Mouse (Mus musculus) gastrocnemius, adult 2 months (tissue): ENCODE data around the gene Adipor1. TPM values are rescaled to one million over a fixed set of nuclear protein-coding genes. Genes with fewer than 3 reads are reported as not detected.
"Not testable (repeated sequence)": the region's sequence is repeated elsewhere in the genome, so short reads cannot be mapped to it uniquely, and the experiment has no call there.

Experiments used
- DNase-seq: peaks from one replicate; pipeline ENCODE4 v3.0.0; 2022
- H3K27ac ChIP-seq: fragments of 200-600 bp; 2 replicates; pipeline ENCODE4 v1.8.1; 2022; ENCODE audit warnings: mild to moderate bottlenecking
- H3K4me3 ChIP-seq: fragments of 200-600 bp; 2 replicates; pipeline ENCODE4 v1.8.1; 2022; ENCODE audit warnings: mild to moderate bottlenecking, moderate library complexity
- CTCF ChIP-seq: fragments of 200-600 bp; IDR thresholded peaks from 2 replicates; pipeline ENCODE4 v1.8.1; 2022; ENCODE audit warnings: antibody characterized with exemption, mild to moderate bottlenecking, moderate library complexity
- intact Hi-C: fragments of 180-260 bp; cut with DNase I; formaldehyde crosslinking; loops from one replicate; pipeline ENCODE4 v1.15.1; 2025
- total RNA-seq, 2 experiments: library from RNA; stranded (reverse); gene quantifications; 2 replicates each; pipeline ENCODE4 v1.2.3; 2021

Adipor1 gene
- total RNA-seq, 2 experiments from 2014 or later = 163 to 196 TPM

GRCm38 (mm10) chr1:134433002-134433401 is 17.8 kb downstream of the Adipor1 start:
- no peak for TF ChIP-seq CTCF
- no peak overlapping the region for H3K27ac ChIP-seq
- no peak overlapping the region for H3K4me3 ChIP-seq
- DNase-seq = no peak
- intact Hi-C loops = no loop called here

- no peak overlapping the region for H3K4me3 ChIP-seq
- no peak overlapping the region; the same call in 1 of the 2 replicates for H3K27ac ChIP-seq
- intact Hi-C loops = no loop called here
- no peak for TF ChIP-seq CTCF
- no peak for DNase-seq
These were observed 18.3 kb downstream of the Adipor1 start for GRCm38 (mm10) chr1:134433473-134433872.

GRCm38 (mm10) chr1:134435414-134435813 is 20.2 kb downstream of the Adipor1 start:
- intact Hi-C loops = loop anchor here (5.0 kb wide), 1 partner anchor 68 kb away; no protein-coding TSS in a partner anchor
- peak; percentile 51 for TF ChIP-seq CTCF
- Histone ChIP-seq H3K27ac (no peak overlapping the region), H3K4me3 (no peak overlapping the region)
- DNase-seq = peak; percentile 31

GRCm38 (mm10) chr1:134440437-134440836 is 25.3 kb downstream of the Adipor1 start:
- no peak for TF ChIP-seq CTCF
- Histone ChIP-seq H3K27ac (no peak overlapping the region), H3K4me3 (no peak overlapping the region)
- no peak for DNase-seq
- intact Hi-C loops = no loop called here

- intact Hi-C loops, DNase-seq, H3K4me3 ChIP-seq, H3K27ac ChIP-seq: not testable (repeated sequence)
These were observed 26.6 kb downstream of the Adipor1 start for GRCm38 (mm10) chr1:134441737-134442136.

GRCm38 (mm10) chr1:134442394-134442793 is 27.2 kb downstream of the Adipor1 start:
- H3K4me3 ChIP-seq = no peak overlapping the region
- DNase-seq = no peak
- TF ChIP-seq CTCF = no peak
- intact Hi-C loops = no loop called here
- H3K27ac ChIP-seq = no peak overlapping the region

- DNase-seq, intact Hi-C loops, H3K27ac ChIP-seq, H3K4me3 ChIP-seq: not testable (repeated sequence)
These were observed 28.1 kb downstream of the Adipor1 start for GRCm38 (mm10) chr1:134443288-134443687.

GRCm38 (mm10) chr1:134445418-134445817 is 30.2 kb downstream of the Adipor1 start:
- Histone ChIP-seq H3K4me3 (no peak overlapping the region), H3K27ac (no peak overlapping the region)
- no peak for TF ChIP-seq CTCF
- no peak for DNase-seq
- intact Hi-C loops = no loop called here

- intact Hi-C loops, H3K4me3 ChIP-seq, DNase-seq, H3K27ac ChIP-seq: not testable (repeated sequence)
These were observed 33.4 kb downstream of the Adipor1 start for GRCm38 (mm10) chr1:134448537-134448936.

- H3K4me3 ChIP-seq = no peak overlapping the region
- no peak overlapping the region for H3K27ac ChIP-seq
- TF ChIP-seq CTCF = peak; percentile 6; the same call in 1 of the 2 replicates
- intact Hi-C loops = no loop called here
- DNase-seq = no peak
These were observed 35.0 kb downstream of the Adipor1 start for GRCm38 (mm10) chr1:134450201-134450600.

- peak; percentile 29 for DNase-seq
- intact Hi-C loops = no loop called here
- Histone ChIP-seq H3K27ac (no peak overlapping the region), H3K4me3 (no peak overlapping the region)
- TF ChIP-seq CTCF = peak; percentile 60
These were observed 35.8 kb downstream of the Adipor1 start for GRCm38 (mm10) chr1:134450986-134451385.

GRCm38 (mm10) chr1:134454904-134455824 is 40.0 kb downstream of the Adipor1 start, which contains the start of gene Klhl12:
Gene Klhl12, plus strand, starts transcription at chr1:134455531.
- intact Hi-C loops = loop anchor here (1.0 to 5.0 kb wide), 3 partner anchors 37 to 93 kb away; partner anchors contain the start of gene Rabif
- peak; percentile 95 for DNase-seq
- Histone ChIP-seq H3K4me3 (peak within 1 kb of the TSS; percentile 99), H3K27ac (peak within 1 kb of the TSS; percentile 94)
- TF ChIP-seq CTCF = peak; percentile 23; the same call in 1 of the 2 replicates

- intact Hi-C loops = loop anchor here (5.0 kb wide), 1 partner anchor 36 kb away; the partner anchor contains the start of gene Rabif
- Histone ChIP-seq H3K4me3 (peak overlapping the region; percentile 99), H3K27ac (peak overlapping the region; percentile 94)
- DNase-seq = no peak
- TF ChIP-seq CTCF = no peak
These were observed 40.9 kb downstream of the Adipor1 start for GRCm38 (mm10) chr1:134456060-134456459.
